Mouse (Mus musculus) megakaryocyte, embryonic 14.5 days (primary cell): ENCODE measurements around the gene Snurf. TPM values are rescaled to one million over a fixed set of nuclear protein-coding genes. Genes with fewer than 3 reads are reported as not detected.

Source experiments
- H3K27me3 ChIP-seq: replicated peaks from 2 replicates; pipeline ENCODE3; 2012; ENCODE audit warnings: inconsistent platforms
- H3K36me3 ChIP-seq: replicated peaks from 2 replicates; pipeline ENCODE3; 2012; ENCODE audit warnings: low read length, inconsistent platforms, mixed read lengths
- H3K4me1 ChIP-seq: 2 replicates; pipeline ENCODE4 v1.6.1; 2012; ENCODE audit warnings: inconsistent platforms
- H3K4me3 ChIP-seq: replicated peaks from 2 replicates; pipeline ENCODE3; 2012; ENCODE audit warnings: moderate library complexity, mild to moderate bottlenecking, inconsistent platforms
- H3K9me3 ChIP-seq: 2 replicates; pipeline ENCODE4 v1.6.1; 2012; ENCODE audit warnings: inconsistent platforms
- FLI1 ChIP-seq: IDR thresholded peaks from 2 replicates; pipeline ENCODE4 v1.6.1; 2012; ENCODE audit warnings: low read length, inconsistent platforms, mixed read lengths
- GATA1 ChIP-seq: IDR thresholded peaks from 3 replicates; pipeline ENCODE4 v1.6.1; 2012; ENCODE audit warnings: mixed read lengths, low read length, inconsistent platforms, borderline replicate concordance
- polyA plus RNA-seq: library from polyadenylated mRNA; stranded (reverse); fragments of >175 nt; gene quantifications from 2 replicates; pipeline ENCODE4 v1.2.3, GENCODE M21; 2012; ENCODE audit warnings: low replicate concordance; ENCODE audit not compliant: insufficient read depth

Snurf gene
- polyA plus RNA-seq, result not detected in 2 replicates

- peaks cover 5% of the 10 kb centered on the region for H3K27me3 ChIP-seq
- TF ChIP-seq GATA1 (no peak), FLI1 (no peak)
- no peaks in the 10 kb centered on the region for H3K36me3 ChIP-seq
- H3K9me3 ChIP-seq, result peaks cover 17% of the 10 kb centered on the region
- peaks cover 9% of the 10 kb centered on the region for H3K4me1 ChIP-seq
- peak within 1 kb of the TSS; percentile 92 for H3K4me3 ChIP-seq
Observed at GRCm38 (mm10) chr7:60004606-60005330, at the start of gene Snurf, which contains the start of gene Gm38393. Gene Snurf (minus strand): TSS chr7:60005049. Gene Gm38393 (minus strand): TSS chr7:60005064.

GRCm38 (mm10) chr7:60047481-60048201, 42.8 kb upstream of the Snurf start:
- no peak for TF ChIP-seq FLI1
- Histone ChIP-seq H3K27me3 (no peaks in the 10 kb centered on the region), H3K9me3 (peaks cover 4% of the 10 kb centered on the region; the same call in 1 of the 2 replicates)

DNA sequence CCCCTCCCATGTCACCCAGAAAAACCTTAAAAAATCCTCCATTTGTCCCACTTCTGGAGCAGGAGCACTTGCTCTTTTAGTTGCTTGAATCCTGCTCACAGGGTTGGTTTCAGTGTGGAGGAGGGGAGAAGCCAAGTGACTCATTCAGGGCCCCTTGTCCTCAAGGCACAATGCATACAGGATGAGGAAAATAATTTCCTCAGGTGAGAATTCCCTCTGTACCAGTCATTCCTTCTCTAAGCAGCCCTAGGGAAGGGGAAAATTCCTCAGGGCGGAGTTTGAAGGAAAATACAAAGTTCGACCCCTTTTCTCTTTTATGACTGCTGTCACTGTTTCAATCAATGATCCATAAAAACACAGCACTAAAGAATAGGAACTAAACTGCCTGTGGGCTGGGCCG, 8.3 kb upstream of the Snurf start:
- no peaks in the 10 kb centered on the region for H3K27me3 ChIP-seq
- H3K36me3 ChIP-seq, result no peaks in the 10 kb centered on the region
- TF ChIP-seq GATA1, result no peak
- no peak for TF ChIP-seq FLI1
- H3K9me3 ChIP-seq, result no peaks in the 10 kb centered on the region; the same call in 1 of the 2 replicates
- H3K4me3 ChIP-seq, result no peak overlapping the region
- H3K4me1 ChIP-seq, result no peaks in the 10 kb centered on the region

More at GRCm38 (mm10) chr7:60047481-60048201, 42.8 kb upstream of the Snurf start:
- Histone ChIP-seq H3K4me1 (no peaks in the 10 kb centered on the region), H3K36me3 (no peaks in the 10 kb centered on the region), H3K4me3 (no peak overlapping the region)

DNA sequence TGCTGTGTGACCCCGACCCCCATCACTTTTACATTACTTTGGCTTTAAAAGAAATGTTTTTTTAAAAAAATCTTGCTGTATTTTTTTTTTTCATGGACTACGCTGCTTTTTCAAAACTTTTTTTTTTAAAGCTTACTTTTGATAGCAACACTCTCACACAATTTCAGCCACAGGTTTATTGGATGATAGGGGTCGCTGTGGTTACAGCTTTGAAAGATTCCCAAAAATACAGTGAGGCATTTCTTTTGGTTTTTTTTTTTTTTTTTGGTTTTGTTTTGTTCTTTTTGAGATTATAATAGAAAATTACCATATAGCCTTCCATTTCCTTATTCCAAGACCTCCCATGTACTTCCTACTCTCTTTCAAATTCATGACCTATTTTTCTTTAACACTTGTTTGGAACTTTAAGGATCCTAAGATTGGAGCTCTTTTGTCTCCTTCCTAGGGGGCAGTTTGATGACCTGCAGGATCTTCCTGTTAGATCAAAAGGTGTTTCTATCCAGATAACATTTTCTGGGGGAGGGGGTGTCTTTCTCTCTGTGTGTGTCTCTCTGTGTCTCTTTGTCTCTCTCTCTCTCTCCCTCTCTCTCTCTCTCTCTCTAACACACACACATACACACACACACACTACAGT, 3.0 kb upstream of the Snurf start:
- TF ChIP-seq GATA1 (no peak), FLI1 (no peak)
- Histone ChIP-seq H3K4me1 (peaks cover 9% of the 10 kb centered on the region), H3K36me3 (no peaks in the 10 kb centered on the region), H3K4me3 (no peak overlapping the region), H3K27me3 (peaks cover 5% of the 10 kb centered on the region), H3K9me3 (peaks cover 15% of the 10 kb centered on the region)

GRCm38 (mm10) chr7:60006262-60006661, 1.4 kb upstream of the Snurf start:
- peaks cover 5% of the 10 kb centered on the region for H3K27me3 ChIP-seq
- no peak for TF ChIP-seq FLI1
- peaks cover 17% of the 10 kb centered on the region for H3K9me3 ChIP-seq
- H3K4me3 ChIP-seq, result no peak overlapping the region
- peaks cover 9% of the 10 kb centered on the region for H3K4me1 ChIP-seq
- no peaks in the 10 kb centered on the region for H3K36me3 ChIP-seq

DNA sequence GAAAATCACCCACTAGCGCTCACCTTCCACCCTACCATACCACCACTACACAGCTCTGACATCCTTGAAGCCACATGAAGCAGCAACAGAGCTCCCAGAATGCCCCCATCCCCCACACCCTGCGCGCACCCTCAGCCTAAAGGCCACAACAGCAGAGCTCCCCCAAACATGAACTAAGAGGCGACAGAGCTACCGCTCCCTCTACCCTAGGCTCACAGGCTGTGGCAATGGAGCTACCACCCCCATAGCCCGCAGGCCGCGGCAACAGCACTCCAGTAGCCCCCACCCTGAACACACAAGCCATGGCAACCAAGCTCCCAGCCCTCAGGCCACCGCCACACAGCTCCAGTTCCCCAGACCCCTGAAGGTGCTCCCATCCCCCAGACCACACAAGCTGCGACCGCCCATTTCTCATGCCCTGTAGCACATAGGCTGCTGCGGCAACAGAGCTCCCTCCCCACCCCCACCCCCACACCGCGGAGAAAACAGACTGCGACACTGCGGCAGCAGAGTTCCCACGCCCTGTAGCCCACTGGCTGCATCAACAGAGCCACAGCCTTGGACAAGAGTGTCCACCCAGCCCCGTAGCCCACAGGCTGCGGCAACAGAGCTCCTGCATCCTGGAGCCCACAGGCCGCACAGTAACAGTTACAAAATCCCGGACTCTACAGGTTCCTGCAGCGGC, 786 bp downstream of the Snurf start:
- Histone ChIP-seq H3K4me1 (peaks cover 9% of the 10 kb centered on the region), H3K27me3 (peaks cover 5% of the 10 kb centered on the region), H3K36me3 (no peaks in the 10 kb centered on the region), H3K4me3 (peak overlapping the region; percentile 92), H3K9me3 (peaks cover 17% of the 10 kb centered on the region)
- TF ChIP-seq GATA1 (no peak), FLI1 (no peak)

- H3K9me3 ChIP-seq, result peaks cover 17% of the 10 kb centered on the region
- H3K27me3 ChIP-seq, result peaks cover 5% of the 10 kb centered on the region
- peak overlapping the region; percentile 92 for H3K4me3 ChIP-seq
- TF ChIP-seq GATA1 (no peak), FLI1 (no peak)
- H3K36me3 ChIP-seq, result no peaks in the 10 kb centered on the region
- H3K4me1 ChIP-seq, result peaks cover 9% of the 10 kb centered on the region
Observed at GRCm38 (mm10) chr7:60003006-60003865, 1.6 kb downstream of the Snurf start.

DNA sequence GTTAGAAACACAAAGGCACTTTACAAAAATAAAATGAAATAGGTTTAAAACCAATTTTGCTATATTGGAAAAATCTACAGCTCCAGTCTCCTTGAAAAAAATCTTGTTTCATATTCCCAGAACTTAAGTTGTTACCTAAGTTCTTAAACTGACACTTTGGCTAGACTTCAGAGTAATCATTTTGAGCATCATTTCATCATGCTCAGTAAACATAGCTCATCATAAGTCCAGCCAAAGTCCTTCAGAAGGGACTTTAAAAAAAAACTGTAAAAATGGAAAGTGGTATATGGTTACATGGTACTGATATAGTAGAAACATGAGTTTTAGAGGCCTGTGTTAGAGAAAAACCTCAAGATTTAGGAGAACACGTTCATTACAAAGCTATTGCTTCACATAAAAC, 26.2 kb downstream of the Snurf start:
- TF ChIP-seq FLI1 (no peak), GATA1 (no peak)
- H3K4me3 ChIP-seq, result no peak overlapping the region

More for the DNA sequence above, 26.2 kb downstream of the Snurf start:
- Histone ChIP-seq H3K9me3 (no peaks in the 10 kb centered on the region), H3K4me1 (no peaks in the 10 kb centered on the region), H3K36me3 (no peaks in the 10 kb centered on the region), H3K27me3 (no peaks in the 10 kb centered on the region)

Other genes with a start within 250 kb of the Snurf start
- 7.8 TPM in 1 of 2 replicates, not detected in the other for gene Gm38393, start within 50 bp of the Snurf start, polyA plus RNA-seq
- 9.3 and 31.2 TPM in 2 replicates for gene Snrpn, start 135.2 kb upstream of the Snurf start, polyA plus RNA-seq